Mouse (Mus musculus) intestine, embryonic 16.5 days (tissue): ENCODE measurements around the gene Dnaaf5. TPM values are rescaled to one million over a fixed set of nuclear protein-coding genes. Genes with fewer than 3 reads are reported as not detected.

ENCODE experiments used
- ATAC-seq: fragments of 200-750 bp; cut with Nextera tagmentation; 2 replicates; pipeline ENCODE4 v1.8.0; 2017; ENCODE audit warnings: moderate TSS enrichment, moderate library complexity
- H3K27ac ChIP-seq: fragments of 300-500 bp; sonication (generic); 2 replicates; pipeline ENCODE4 v1.5.1; 2014; ENCODE audit warnings: mild to moderate bottlenecking, low read length
- H3K27me3 ChIP-seq: fragments of 300-500 bp; sonication (generic); replicated peaks from 2 replicates; pipeline ENCODE4 v1.6.1; 2014; ENCODE audit warnings: low read length, control low read depth, mixed read lengths; ENCODE audit not compliant: control insufficient read depth, insufficient read depth
- H3K36me3 ChIP-seq: fragments of 300-500 bp; sonication (generic); 2 replicates; pipeline ENCODE4 v1.6.1; 2014; ENCODE audit warnings: low read length, control low read depth; ENCODE audit not compliant: control insufficient read depth, insufficient read depth
- H3K4me1 ChIP-seq: fragments of 300-500 bp; sonication (generic); 2 replicates; pipeline ENCODE4 v1.6.1; 2014; ENCODE audit warnings: low read length, control low read depth, mixed read lengths; ENCODE audit not compliant: control insufficient read depth, insufficient read depth
- H3K4me2 ChIP-seq: fragments of 300-500 bp; sonication (generic); 2 replicates; pipeline ENCODE4 v1.6.1; 2014; ENCODE audit warnings: low read depth, low read length, control low read depth
- H3K4me3 ChIP-seq: fragments of 300-500 bp; sonication (generic); 2 replicates; pipeline ENCODE4 v1.5.1; 2014; ENCODE audit warnings: mild to moderate bottlenecking, low read length
- H3K9ac ChIP-seq: fragments of 300-500 bp; sonication (generic); 2 replicates; pipeline ENCODE4 v1.6.1; 2014; ENCODE audit warnings: low read depth, low read length
- H3K9me3 ChIP-seq: fragments of 300-500 bp; sonication (generic); 2 replicates; pipeline ENCODE4 v1.6.1; 2016; ENCODE audit warnings: low read length, control low read depth; ENCODE audit not compliant: control insufficient read depth
- WGBS: fragments of 180-500 bp; shearing (Covaris S2); extraction: QIAGEN DNeasy Blood & Tissue Kit; methylation state at CpG from one replicate; pipeline ENCODE4 v1.1.7; 2014; 5-methylcytosine and 5-hydroxymethylcytosine counted together
- polyA plus RNA-seq: library from polyadenylated mRNA; unstranded; fragments of >200 nt; fragmentation: Nextera tagmentation; extraction: Ambion mirVana; gene quantifications from 2 replicates; pipeline ENCODE4 v1.2.1, GENCODE M21; 2015

Dnaaf5 gene
- polyA plus RNA-seq = 2.4 and 4.7 TPM in 2 replicates

- Histone ChIP-seq H3K36me3 (peaks cover 6% of the 10 kb centered on the region), H3K9me3 (no peaks in the 10 kb centered on the region), H3K4me2 (peak within 1 kb of the TSS; percentile 90), H3K9ac (peak within 1 kb of the TSS; percentile 80), H3K4me3 (peak within 1 kb of the TSS; percentile 92), H3K27ac (peak within 1 kb of the TSS; percentile 68), H3K4me1 (peaks cover 15% of the 10 kb centered on the region), H3K27me3 (no peaks in the 10 kb centered on the region)
- WGBS = under 1% methylated on average over 84 of the region's 87 CpGs
- ATAC-seq = peak; percentile 97
Measured at GRCm38 (mm10) chr5:139149681-139150602, at the start of gene Dnaaf5, which contains the start of gene Prkar1b. Dnaaf5 (plus strand) TSS chr5:139150223. Prkar1b (minus strand) TSS chr5:139150001.

- H3K4me2 ChIP-seq = no peak overlapping the region
- H3K4me1 ChIP-seq = peaks cover 14% of the 10 kb centered on the region
- no peak for ATAC-seq
- H3K27ac ChIP-seq = no peak overlapping the region
- H3K4me3 ChIP-seq = no peak overlapping the region
- no peaks in the 10 kb centered on the region for H3K27me3 ChIP-seq
- no peak overlapping the region for H3K9ac ChIP-seq
- peaks cover 5% of the 10 kb centered on the region; the same call in 1 of the 2 replicates for H3K36me3 ChIP-seq
- peaks cover 5% of the 10 kb centered on the region; the same call in 1 of the 2 replicates for H3K9me3 ChIP-seq
- WGBS = 63% methylated on average over 6 of the region's 6 CpGs
Measured at GRCm38 (mm10) chr5:139101783-139102182, 48.2 kb upstream of the Dnaaf5 start.

- Histone ChIP-seq H3K27ac (no peak overlapping the region), H3K4me2 (no peak overlapping the region), H3K4me3 (no peak overlapping the region), H3K9me3 (no peaks in the 10 kb centered on the region), H3K27me3 (no peaks in the 10 kb centered on the region), H3K9ac (no peak overlapping the region), H3K36me3 (peaks cover 5% of the 10 kb centered on the region; the same call in 1 of the 2 replicates), H3K4me1 (no peaks in the 10 kb centered on the region; the same call in 1 of the 2 replicates)
- 0 out of 2 replicates have a peak, but pooled peaks have one; percentile 36 for ATAC-seq
- WGBS = 67% methylated on average over 9 of the region's 9 CpGs
Measured at GRCm38 (mm10) chr5:139107815-139108214, 42.2 kb upstream of the Dnaaf5 start.

GRCm38 (mm10) chr5:139110140-139110855 lies 39.7 kb upstream of the Dnaaf5 start:
- H3K9me3 ChIP-seq = no peaks in the 10 kb centered on the region
- no peak overlapping the region for H3K4me2 ChIP-seq
- no peak overlapping the region for H3K9ac ChIP-seq
- no peak for ATAC-seq
- H3K36me3 ChIP-seq = no peaks in the 10 kb centered on the region; the same call in 1 of the 2 replicates
- no peak overlapping the region for H3K4me3 ChIP-seq
- no peaks in the 10 kb centered on the region for H3K27me3 ChIP-seq
- WGBS = 95% methylated on average over 2 of the region's 2 CpGs
- H3K4me1 ChIP-seq = no peaks in the 10 kb centered on the region; the same call in 1 of the 2 replicates
- no peak overlapping the region for H3K27ac ChIP-seq

GRCm38 (mm10) chr5:139111991-139112390 lies 38.0 kb upstream of the Dnaaf5 start:
- no peak overlapping the region for H3K9ac ChIP-seq
- no peaks in the 10 kb centered on the region for H3K36me3 ChIP-seq
- 69% methylated on average over 9 of the region's 9 CpGs for WGBS
- H3K27me3 ChIP-seq = no peaks in the 10 kb centered on the region
- no peaks in the 10 kb centered on the region for H3K9me3 ChIP-seq
- no peak overlapping the region for H3K4me2 ChIP-seq
- H3K27ac ChIP-seq = no peak overlapping the region
- ATAC-seq = no peak
- no peak overlapping the region for H3K4me3 ChIP-seq
- no peaks in the 10 kb centered on the region; the same call in 1 of the 2 replicates for H3K4me1 ChIP-seq

GRCm38 (mm10) chr5:139112418-139112817 lies 37.6 kb upstream of the Dnaaf5 start:
- no peaks in the 10 kb centered on the region for H3K36me3 ChIP-seq
- no peak overlapping the region for H3K27ac ChIP-seq
- no peaks in the 10 kb centered on the region; the same call in 1 of the 2 replicates for H3K4me1 ChIP-seq
- no peaks in the 10 kb centered on the region for H3K27me3 ChIP-seq
- no peak overlapping the region for H3K4me2 ChIP-seq
- no peak overlapping the region for H3K9ac ChIP-seq
- no peaks in the 10 kb centered on the region for H3K9me3 ChIP-seq
- 78% methylated on average over 9 of the region's 9 CpGs for WGBS
- no peak overlapping the region for H3K4me3 ChIP-seq
- no peak for ATAC-seq

- Histone ChIP-seq H3K27ac (no peak overlapping the region), H3K4me1 (peaks cover 7% of the 10 kb centered on the region), H3K27me3 (no peaks in the 10 kb centered on the region), H3K9me3 (no peaks in the 10 kb centered on the region), H3K4me3 (no peak overlapping the region), H3K36me3 (no peaks in the 10 kb centered on the region), H3K4me2 (no peak overlapping the region), H3K9ac (no peak overlapping the region)
- 78% methylated on average over 4 of the region's 4 CpGs for whole genome bisulfite sequencing
- no peak for ATAC-seq
Measured at GRCm38 (mm10) chr5:139114876-139115275, 35.1 kb upstream of the Dnaaf5 start.

GRCm38 (mm10) chr5:139115507-139115906 lies 34.5 kb upstream of the Dnaaf5 start:
- no peak overlapping the region for H3K9ac ChIP-seq
- H3K36me3 ChIP-seq = no peaks in the 10 kb centered on the region
- H3K9me3 ChIP-seq = no peaks in the 10 kb centered on the region
- H3K27ac ChIP-seq = no peak overlapping the region
- H3K27me3 ChIP-seq = no peaks in the 10 kb centered on the region
- no peak overlapping the region for H3K4me2 ChIP-seq
- H3K4me1 ChIP-seq = peaks cover 7% of the 10 kb centered on the region
- H3K4me3 ChIP-seq = no peak overlapping the region
- 85% methylated on average over 7 of the region's 7 CpGs for WGBS
- ATAC-seq = peak; percentile 69
